Mouse (Mus musculus): ENCODE data around the gene Mrps23.
"Not testable (repeated sequence)": the region's sequence is repeated elsewhere in the genome, so short reads cannot be mapped to it uniquely, and the experiment has no call there.

Gene Mrps23

DNA sequence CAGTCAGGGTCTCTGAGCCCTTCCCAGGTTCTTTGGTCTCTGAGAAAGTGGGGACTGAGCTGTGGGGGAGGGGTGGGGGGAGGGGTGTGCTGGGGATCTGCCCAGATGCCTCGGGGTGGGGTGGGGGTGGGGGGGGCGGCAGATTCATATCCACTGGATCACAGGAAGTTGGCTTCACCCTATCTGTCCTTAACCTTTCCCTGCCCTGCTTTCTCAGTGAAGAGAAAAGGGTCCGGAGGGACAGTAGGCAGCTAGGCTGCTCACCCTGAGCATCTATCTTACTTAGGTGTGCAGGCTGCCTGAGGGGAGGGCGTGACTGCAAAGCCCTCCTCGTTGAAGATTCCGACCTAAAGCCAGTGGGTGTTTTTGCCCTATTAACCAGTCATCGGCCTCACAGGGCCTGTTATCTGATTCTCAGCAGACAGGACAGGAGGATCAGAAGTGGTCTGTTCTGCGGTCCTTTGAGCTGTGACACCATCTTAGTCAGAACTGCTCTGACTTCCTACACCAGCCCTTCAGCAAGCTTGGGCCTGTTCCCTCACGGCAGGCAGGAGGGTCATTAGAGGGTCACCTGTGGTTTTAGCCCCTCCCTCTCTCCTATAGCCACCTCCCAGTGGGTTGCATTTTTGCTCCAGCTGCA, 30.7 kb upstream of the Mrps23 start:
- DNase-seq (ENCODE audit: low read depth) = no peak

DNA sequence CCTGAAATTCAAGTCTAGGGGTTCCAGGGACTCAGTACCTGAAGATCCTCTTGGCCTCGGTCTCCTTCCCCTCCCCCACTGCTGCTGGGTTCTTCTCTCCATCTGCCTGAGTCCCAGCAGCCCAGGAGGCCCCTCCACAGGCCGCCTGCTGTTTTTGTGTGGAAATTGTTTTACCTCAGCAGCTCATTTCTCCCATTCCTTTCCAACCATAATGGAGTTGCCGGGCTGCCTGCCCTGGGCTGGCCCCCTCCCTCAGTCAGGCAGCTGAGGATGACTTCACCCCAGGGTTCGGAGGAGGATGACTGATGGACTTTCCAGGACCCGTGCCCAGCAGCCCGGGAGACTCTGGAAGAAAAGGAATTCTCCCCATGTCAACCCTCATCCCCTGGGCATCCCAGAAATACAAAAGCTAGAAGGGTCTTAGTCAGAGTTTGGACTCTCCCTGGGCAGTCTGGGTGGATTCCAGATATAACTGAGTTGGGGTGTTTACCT, 23.7 kb upstream of the Mrps23 start:
- no peak for DNase-seq (ENCODE audit: low read depth)

- no peak for DNase-seq (ENCODE audit: low read depth)
Observed at GRCm38 (mm10) chr11:88180959-88181619, 23.1 kb upstream of the Mrps23 start.

GRCm38 (mm10) chr11:88184632-88185180, 19.5 kb upstream of the Mrps23 start:
- DNase-seq (ENCODE audit: low read depth) = no peak

DNA sequence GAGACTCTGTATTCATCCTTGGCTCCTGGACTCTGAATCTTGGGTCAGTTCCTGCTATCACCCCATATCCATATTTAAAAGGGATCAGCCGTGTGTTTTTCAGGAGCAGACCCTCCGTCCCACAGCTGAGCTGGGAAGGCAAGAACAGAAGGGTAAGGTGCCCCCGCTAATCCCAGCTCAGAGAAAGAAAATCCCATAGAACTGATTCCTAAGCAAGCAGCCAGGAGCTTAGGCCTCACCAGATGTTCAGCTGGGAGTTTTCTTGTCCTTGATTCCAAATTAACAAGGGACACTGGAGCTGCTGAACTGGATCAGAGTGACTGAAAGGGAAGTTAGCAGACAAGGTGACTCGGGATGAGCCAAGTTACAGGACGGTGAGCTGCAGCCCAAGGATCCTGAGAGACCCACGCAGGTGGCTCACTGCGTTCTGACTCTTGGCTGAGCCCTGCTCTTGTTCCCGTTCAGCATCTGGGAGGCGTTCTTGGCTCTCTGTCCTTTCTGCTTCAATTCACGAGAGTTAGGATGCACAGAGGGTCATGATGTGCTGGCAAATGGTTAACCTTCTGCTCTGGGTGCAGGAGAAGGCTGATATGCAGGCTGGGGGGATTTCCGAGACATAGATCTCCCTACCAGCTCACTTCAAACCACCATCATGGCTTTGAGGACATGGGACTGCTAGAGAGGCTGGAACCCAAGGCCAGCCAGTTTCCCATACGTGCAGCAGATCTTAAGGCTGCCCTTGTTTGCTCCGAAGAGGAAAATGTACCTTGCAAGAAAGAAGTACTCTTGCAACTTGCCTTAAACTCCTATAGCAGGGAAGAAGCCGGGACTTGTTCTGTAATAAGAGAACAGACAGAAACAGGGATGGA, 17.9 kb upstream of the Mrps23 start:
- DNase-seq (ENCODE audit: low read depth) = no peak

DNA sequence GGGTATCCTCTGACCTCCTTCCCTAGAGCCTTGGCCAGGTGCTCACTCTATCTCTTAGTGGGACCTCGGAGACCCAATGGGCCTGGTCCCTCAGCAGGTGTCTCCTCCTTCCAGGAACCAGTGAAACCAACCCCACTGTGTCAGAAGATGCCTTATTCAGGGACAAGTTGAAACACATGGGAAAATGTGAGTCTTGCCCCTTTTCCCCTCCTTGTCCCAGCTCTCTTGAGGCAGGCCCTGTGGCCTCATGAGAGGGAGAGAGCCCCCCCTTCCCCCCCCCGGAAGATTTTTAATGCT, 17.3 kb upstream of the Mrps23 start:
- no peak for DNase-seq (ENCODE audit: low read depth)

- peak; percentile 86 for DNase-seq (ENCODE audit: low read depth)
Observed at GRCm38 (mm10) chr11:88187417-88188133, 16.6 kb upstream of the Mrps23 start.

GRCm38 (mm10) chr11:88188216-88188615, 16.0 kb upstream of the Mrps23 start:
- no peak for DNase-seq (ENCODE audit: low read depth)

- DNase-seq (ENCODE audit: low read depth) = no peak
Observed at GRCm38 (mm10) chr11:88188635-88189034, 15.6 kb upstream of the Mrps23 start.

DNA sequence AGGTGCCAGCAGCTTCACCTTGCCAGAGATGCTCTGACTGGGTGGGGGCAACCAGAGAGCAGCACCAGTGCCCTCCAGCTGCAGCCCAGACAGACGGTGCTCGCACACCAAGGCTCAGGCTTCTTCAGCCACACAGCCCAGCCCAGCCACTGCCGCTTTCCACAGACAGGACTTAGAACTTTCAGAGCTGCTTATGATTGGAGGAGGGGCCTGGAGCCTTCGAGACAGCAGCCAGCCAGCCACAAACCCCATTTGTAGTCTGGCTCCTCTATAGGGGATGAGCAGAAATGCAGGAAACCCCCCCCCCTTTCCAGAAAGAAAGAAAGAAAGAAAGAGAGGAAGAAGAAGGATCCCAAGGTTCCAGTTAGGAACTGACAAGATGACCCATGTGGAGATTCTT, 11.6 kb upstream of the Mrps23 start:
- peak; percentile 63 for DNase-seq (ENCODE audit: low read depth)

DNA sequence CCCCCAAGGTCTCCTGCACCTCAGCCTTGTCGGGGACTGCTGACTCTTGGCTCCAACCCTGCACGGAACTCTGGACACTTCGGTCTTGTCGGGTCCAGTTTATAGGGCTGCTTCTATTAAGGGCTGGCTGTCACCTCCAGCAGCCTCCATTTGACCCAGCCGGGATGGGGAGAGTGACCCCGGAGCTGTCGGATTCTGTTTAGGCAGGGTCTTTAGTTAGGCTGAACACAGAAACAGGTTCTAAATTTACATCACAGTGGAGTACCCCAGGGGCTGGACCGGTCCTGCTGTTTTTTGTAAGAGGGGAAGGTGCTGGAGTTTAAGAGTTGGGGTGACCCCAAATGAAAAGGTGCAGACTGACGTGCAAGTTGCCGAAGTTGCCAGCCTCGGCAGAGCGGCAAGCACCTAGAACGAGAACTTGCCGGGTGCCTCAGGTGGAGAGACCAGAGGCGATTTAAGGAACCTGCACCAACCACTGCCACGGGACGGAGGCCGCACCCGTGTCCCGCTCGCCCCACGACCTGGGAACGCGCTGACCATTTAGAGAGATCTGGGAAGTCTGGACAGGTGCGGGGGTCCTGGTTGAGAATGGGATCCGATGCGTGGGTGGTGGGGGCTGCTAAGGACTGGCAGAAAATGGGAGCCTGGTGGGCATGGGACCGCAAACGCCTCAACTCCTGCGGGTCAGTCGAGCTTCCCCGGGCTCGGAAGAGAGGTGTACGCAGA, 10.9 kb upstream of the Mrps23 start:
- peak; percentile 45 for DNase-seq (ENCODE audit: low read depth)

GRCm38 (mm10) chr11:88193824-88194696, 10.1 kb upstream of the Mrps23 start:
- peak; percentile 82 for DNase-seq (ENCODE audit: low read depth)

DNA sequence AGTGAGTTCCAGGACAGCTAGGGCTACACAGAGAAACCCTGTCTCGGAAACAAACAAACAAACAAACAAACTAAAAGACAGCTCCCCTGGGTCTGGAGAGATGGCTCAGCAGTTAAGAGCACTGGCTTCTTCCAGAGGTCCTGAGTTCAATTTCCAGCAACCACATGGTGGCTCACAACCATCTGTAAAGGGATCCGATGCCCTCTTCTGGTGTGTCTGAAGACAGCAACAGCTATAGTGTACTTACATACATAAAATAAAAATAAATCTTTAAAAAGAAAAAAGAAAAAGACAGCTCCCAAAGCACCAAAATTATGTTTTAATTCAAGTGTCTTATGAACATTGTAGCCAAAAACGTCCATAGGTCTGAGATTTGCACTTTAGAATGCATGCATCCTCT, 8.5 kb upstream of the Mrps23 start:
- DNase-seq (ENCODE audit: low read depth) = not testable (repeated sequence)

- DNase-seq (ENCODE audit: low read depth) = peak; percentile 80
Observed at GRCm38 (mm10) chr11:88197153-88197576, 7.0 kb upstream of the Mrps23 start.

DNA sequence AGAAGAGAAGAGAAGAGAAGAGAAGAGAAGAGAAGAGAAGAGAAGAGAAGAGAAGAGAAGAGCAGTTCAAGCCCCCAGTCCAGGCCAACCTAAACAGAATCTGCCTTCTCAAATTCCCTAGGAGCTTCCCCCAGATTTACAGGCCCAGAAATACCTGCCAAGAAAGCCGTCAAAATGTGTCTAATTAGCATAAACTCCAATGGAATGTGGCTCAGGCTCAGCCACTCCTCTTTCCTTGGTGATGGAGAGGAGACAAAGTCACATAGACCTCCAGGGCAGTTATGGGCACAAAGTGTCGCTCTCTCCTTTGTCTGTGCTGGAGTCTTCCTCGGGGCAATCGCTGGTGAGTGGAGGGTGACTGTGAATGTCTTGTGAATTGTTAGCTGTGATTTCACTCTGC, 6.0 kb upstream of the Mrps23 start:
- DNase-seq (ENCODE audit: low read depth) = no peak

DNA sequence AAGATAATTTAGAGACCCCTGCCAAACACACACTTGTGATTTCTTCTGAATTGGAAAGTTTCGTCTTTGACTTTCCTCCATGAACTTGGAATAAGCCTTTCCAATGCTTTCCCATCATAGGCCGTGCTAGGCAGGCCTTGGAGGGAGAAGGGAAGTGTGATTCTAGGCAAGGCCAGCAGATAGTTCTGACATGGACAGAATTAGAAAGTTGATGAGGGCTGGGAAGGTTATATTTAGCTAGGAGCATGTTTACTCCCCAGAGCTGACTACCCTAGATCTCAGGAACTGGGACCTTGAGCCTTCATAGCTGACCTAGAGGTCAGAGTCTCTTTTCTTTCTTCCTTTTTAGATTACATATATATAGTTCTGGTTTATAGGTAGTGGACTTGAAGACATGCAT, 3.0 kb upstream of the Mrps23 start:
- DNase-seq (ENCODE audit: low read depth) = no peak

DNA sequence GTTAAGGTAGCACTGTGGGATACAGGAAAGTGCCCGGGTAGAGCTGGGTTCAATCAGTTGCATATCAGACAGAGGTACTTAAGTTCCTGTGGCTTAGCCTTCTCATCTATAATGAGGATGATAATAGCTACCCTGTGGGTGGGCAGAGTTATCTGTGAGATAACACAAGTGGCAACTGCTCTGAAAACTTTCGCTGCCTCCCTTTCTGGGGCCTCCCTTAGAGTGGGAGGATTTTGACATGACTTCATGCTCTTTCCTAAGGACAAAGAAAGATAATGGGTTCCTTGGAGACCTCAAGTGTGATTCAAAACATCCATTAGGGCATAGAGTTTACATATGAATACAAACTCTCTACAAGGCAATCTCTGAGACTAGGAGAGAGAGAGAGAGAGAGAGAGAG, 2.1 kb upstream of the Mrps23 start:
- DNase-seq (ENCODE audit: low read depth) = no peak

DNA sequence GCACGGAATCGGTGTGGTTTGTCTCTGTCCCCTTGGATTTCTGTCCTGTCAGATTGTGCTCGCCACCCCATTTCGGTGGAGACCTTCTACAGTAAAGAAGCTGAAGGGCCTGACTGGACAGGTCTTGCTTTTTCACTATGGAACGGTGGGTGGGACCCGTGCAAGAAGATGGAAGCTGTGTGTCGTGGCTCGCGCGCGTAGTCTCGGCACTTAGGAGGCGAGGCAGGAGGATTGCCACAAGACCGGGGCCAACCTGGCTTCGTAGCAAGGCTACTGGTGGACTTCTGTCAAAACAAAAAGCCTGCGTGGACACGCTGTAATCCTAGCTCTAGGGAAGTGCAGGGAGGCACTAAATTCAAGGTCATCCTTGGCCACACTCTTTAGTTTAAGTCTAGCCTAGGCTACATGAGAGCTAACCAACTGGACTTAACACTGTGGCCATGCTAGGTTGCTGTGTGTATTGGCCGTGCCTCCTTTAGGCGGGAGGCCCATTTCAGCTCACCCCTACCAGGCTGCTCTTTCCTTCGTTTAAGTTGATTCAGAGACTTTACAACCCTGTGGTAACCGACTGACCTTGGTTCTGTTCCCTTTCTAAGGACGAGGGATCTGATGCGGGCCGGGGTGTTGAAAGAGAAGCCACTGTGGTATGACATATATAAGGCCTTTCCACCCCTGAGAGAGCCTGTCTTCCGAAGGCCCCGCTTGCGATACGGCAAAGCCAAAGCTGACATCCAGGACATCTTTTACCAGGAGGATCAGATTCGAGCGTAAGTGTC, 593 bp downstream of the Mrps23 start:
- DNase-seq (ENCODE audit: low read depth) = no peak

DNA sequence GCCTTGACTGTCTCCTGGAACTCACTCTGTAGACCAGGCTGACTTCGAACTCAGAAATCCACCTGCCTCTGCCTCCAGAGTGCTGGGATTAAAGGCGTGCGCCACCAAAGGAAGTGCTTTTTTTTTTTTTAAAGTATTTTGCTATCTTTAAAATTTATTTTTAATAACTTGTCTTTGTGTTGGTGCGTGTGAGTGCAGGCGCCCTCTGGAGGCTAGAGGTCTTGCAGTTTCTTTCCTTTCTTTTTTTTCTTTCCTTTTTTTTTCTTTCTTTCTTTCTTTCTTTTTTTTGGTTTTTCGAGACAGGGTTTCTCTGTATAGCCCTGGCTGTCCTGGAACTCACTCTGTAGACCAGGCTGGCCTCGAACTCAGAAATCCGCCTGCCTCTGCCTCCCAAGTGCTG, 2.4 kb downstream of the Mrps23 start:
- DNase-seq (ENCODE audit: low read depth) = peak; percentile 37

- DNase-seq (ENCODE audit: low read depth) = no peak
Observed at GRCm38 (mm10) chr11:88207697-88208096, 3.5 kb downstream of the Mrps23 start.
